Mouse (Mus musculus): ENCODE measurements around the gene Mid1.
"Not testable (repeated sequence)": the region's sequence is repeated elsewhere in the genome, so short reads cannot be mapped to it uniquely, and the experiment has no call there.

GRCm38 (mm10) chrX:169975681-169976131, 290.7 kb downstream of the Mid1 start:
- TF ChIP-seq MYOG (IDR thresholded peaks at IDR 0.05; ENCODE audit: control insufficient read depth, extremely low read depth, insufficient read length); CTCF (IDR thresholded peaks at IDR 0.05; ENCODE audit: control insufficient read depth, insufficient read depth, insufficient read length); CEBPB (IDR thresholded peaks at IDR 0.05; ENCODE audit: low read depth); MYOD1 (IDR thresholded peaks at IDR 0.05; ENCODE audit: control insufficient read depth, insufficient read length, low read depth): not testable (repeated sequence)

Measured in C2C12 (cell line).